Mouse (Mus musculus) neural tube, embryonic 14.5 days (tissue): ENCODE measurements around the gene 4833427G06Rik. TPM values are rescaled to one million over a fixed set of nuclear protein-coding genes. Genes with fewer than 3 reads are reported as not detected.

Experiments
- ATAC-seq: fragments of 200-750 bp; cut with Nextera tagmentation; 2 replicates; pipeline ENCODE4 v1.8.0; 2017; ENCODE audit warnings: low read depth, mild to moderate bottlenecking, moderate TSS enrichment, moderate library complexity
- H3K27ac ChIP-seq: fragments of 300-500 bp; sonication (generic); 2 replicates; pipeline ENCODE4 v1.5.1; 2014; ENCODE audit warnings: low read depth, mild to moderate bottlenecking, control low read depth, low read length, moderate library complexity, mixed read lengths
- H3K27me3 ChIP-seq: fragments of 300-500 bp; sonication (generic); 2 replicates; pipeline ENCODE4 v1.6.1; 2014; ENCODE audit warnings: low read length; ENCODE audit not compliant: control insufficient read depth, insufficient read depth
- H3K36me3 ChIP-seq: fragments of 300-500 bp; sonication (generic); 2 replicates; pipeline ENCODE4 v1.6.1; 2014; ENCODE audit warnings: low read length, mixed read lengths; ENCODE audit not compliant: control insufficient read depth, insufficient read depth
- H3K4me1 ChIP-seq: fragments of 300-500 bp; sonication (generic); 2 replicates; pipeline ENCODE4 v1.6.1; 2014; ENCODE audit warnings: low read length; ENCODE audit not compliant: control insufficient read depth, insufficient read depth
- H3K4me2 ChIP-seq: fragments of 300-500 bp; sonication (generic); 2 replicates; pipeline ENCODE4 v1.6.1; 2014; ENCODE audit warnings: mild to moderate bottlenecking, low read depth, low read length, control low read depth
- H3K4me3 ChIP-seq: fragments of 300-500 bp; sonication (generic); 2 replicates; pipeline ENCODE4 v1.5.1; 2014; ENCODE audit warnings: low read depth, low read length, control low read depth, mixed read lengths
- H3K9ac ChIP-seq: fragments of 300-500 bp; sonication (generic); replicated peaks from 2 replicates; pipeline ENCODE4 v1.6.1; 2014; ENCODE audit warnings: low read depth, mild to moderate bottlenecking, control low read depth, low read length, mixed read lengths
- H3K9me3 ChIP-seq: fragments of 300-500 bp; sonication (generic); 2 replicates; pipeline ENCODE4 v1.6.1; 2016; ENCODE audit warnings: low read length; ENCODE audit not compliant: control insufficient read depth
- WGBS: fragments of 180-500 bp; shearing (Covaris S2); extraction: QIAGEN DNeasy Blood & Tissue Kit; methylation state at CpG from one replicate; pipeline ENCODE4 v1.1.7; 2014; 5-methylcytosine and 5-hydroxymethylcytosine counted together
- microRNA counts: library from miRNA; unstranded; fragments of <30 nt; microRNA quantifications from one replicate; lab custom pipeline; 2016
- microRNA-seq: library from miRNA; unstranded; fragments of <30 nt; microRNA quantifications from one replicate; pipeline ENCODE4, GENCODE M21; 2016
- polyA plus RNA-seq: library from polyadenylated mRNA; unstranded; fragments of >200 nt; fragmentation: Nextera tagmentation; extraction: Ambion mirVana; gene quantifications from 2 replicates; pipeline ENCODE4 v1.2.1, GENCODE M21; 2014

The 4833427G06Rik gene
- polyA plus RNA-seq, 1 experiment from 2014 or later = 0.21 TPM

- no peak for ATAC-seq
- H3K4me3 ChIP-seq = no peak overlapping the region
- 72% methylated on average over 3 of the region's 3 CpGs for WGBS
- no peaks in the 10 kb centered on the region for H3K9me3 ChIP-seq
- H3K9ac ChIP-seq = no peak overlapping the region
- no peak overlapping the region for H3K4me2 ChIP-seq
- H3K36me3 ChIP-seq = no peaks in the 10 kb centered on the region
- no peak overlapping the region for H3K27ac ChIP-seq
- H3K4me1 ChIP-seq = no peaks in the 10 kb centered on the region
- H3K27me3 ChIP-seq = no peaks in the 10 kb centered on the region
Measured at GRCm38 (mm10) chr9:51052180-51052579, 49.7 kb downstream of the 4833427G06Rik start.

- Histone ChIP-seq H3K27ac (no peak overlapping the region), H3K4me2 (no peak overlapping the region), H3K4me1 (no peaks in the 10 kb centered on the region), H3K4me3 (no peak overlapping the region), H3K36me3 (no peaks in the 10 kb centered on the region), H3K9me3 (no peaks in the 10 kb centered on the region), H3K27me3 (no peaks in the 10 kb centered on the region), H3K9ac (no peak overlapping the region)
- no peak for ATAC-seq
- 73% methylated on average over 6 of the region's 6 CpGs for WGBS
Measured at GRCm38 (mm10) chr9:51042136-51042535, 59.7 kb downstream of the 4833427G06Rik start.

GRCm38 (mm10) chr9:51041491-51041980 is 60.3 kb downstream of the 4833427G06Rik start:
- H3K4me1 ChIP-seq = no peaks in the 10 kb centered on the region
- no peak overlapping the region for H3K27ac ChIP-seq
- WGBS = 91% methylated on average over 7 of the region's 7 CpGs
- no peak for ATAC-seq
- H3K27me3 ChIP-seq = no peaks in the 10 kb centered on the region
- H3K9me3 ChIP-seq = no peaks in the 10 kb centered on the region
- H3K36me3 ChIP-seq = no peaks in the 10 kb centered on the region
- H3K4me3 ChIP-seq = no peak overlapping the region
- H3K9ac ChIP-seq = no peak overlapping the region
- no peak overlapping the region for H3K4me2 ChIP-seq

- Histone ChIP-seq H3K4me2 (no peak overlapping the region), H3K27me3 (no peaks in the 10 kb centered on the region), H3K9ac (no peak overlapping the region), H3K4me3 (no peak overlapping the region), H3K27ac (no peak overlapping the region), H3K9me3 (no peaks in the 10 kb centered on the region), H3K36me3 (no peaks in the 10 kb centered on the region), H3K4me1 (no peaks in the 10 kb centered on the region)
- 84% methylated on average over 3 of the region's 3 CpGs for WGBS
- ATAC-seq = no peak
Measured at GRCm38 (mm10) chr9:51032785-51033529, 68.9 kb downstream of the 4833427G06Rik start.

- Histone ChIP-seq H3K9ac (no peak overlapping the region), H3K4me1 (no peaks in the 10 kb centered on the region), H3K4me3 (no peak overlapping the region), H3K36me3 (no peaks in the 10 kb centered on the region), H3K27me3 (no peaks in the 10 kb centered on the region), H3K9me3 (no peaks in the 10 kb centered on the region), H3K27ac (no peak overlapping the region), H3K4me2 (no peak overlapping the region)
- ATAC-seq = no peak
- 46% methylated on average over 8 of the region's 8 CpGs for WGBS
Measured at GRCm38 (mm10) chr9:51032291-51032690, 69.6 kb downstream of the 4833427G06Rik start.

- Histone ChIP-seq H3K9me3 (no peaks in the 10 kb centered on the region), H3K4me2 (no peak overlapping the region), H3K4me1 (no peaks in the 10 kb centered on the region), H3K27ac (no peak overlapping the region), H3K9ac (no peak overlapping the region), H3K4me3 (no peak overlapping the region), H3K36me3 (no peaks in the 10 kb centered on the region), H3K27me3 (no peaks in the 10 kb centered on the region)
- no peak for ATAC-seq
- 68% methylated on average over 6 of the region's 6 CpGs for WGBS
Measured at GRCm38 (mm10) chr9:51031603-51032002, 70.3 kb downstream of the 4833427G06Rik start.

MicroRNA genes within 50 kb of the gene (microRNA counts, 519-probe panel; counts per million panel counts)
- microRNA mmu-miR-34b-3p (lab: Ali Mortazavi, UCI) (not detected), microRNA mmu-miR-34b-5p (lab: Ali Mortazavi, UCI) (not detected), microRNA mmu-miR-34c (lab: Ali Mortazavi, UCI) (not detected)

Small RNA genes lying within 50 kb of the gene (microRNA-seq; reads per million reads assigned to microRNA genes)
- gene Mir34b (17.6 reads per million, percentile 22 among the genes with 10 or more reads in this experiment), gene Mir34c (411 reads per million, percentile 66 among the genes with 10 or more reads in this experiment)

Other genes starting within 250 kb of the 4833427G06Rik start
- 16.0 and 16.1 TPM in 2 replicates for gene Sik2, start 93.0 kb downstream of the 4833427G06Rik start, polyA plus RNA-seq
- gene Btg4, start 41.2 kb downstream of the 4833427G06Rik start, polyA plus RNA-seq = not detected in 2 replicates
- gene Layn, start 25.0 kb downstream of the 4833427G06Rik start, polyA plus RNA-seq = 2.2 and 4.1 TPM in 2 replicates
- gene Gm32742, start 63.4 kb upstream of the 4833427G06Rik start, polyA plus RNA-seq = not detected in 2 replicates
- gene Pou2af1, start 111.6 kb upstream of the 4833427G06Rik start, polyA plus RNA-seq = 0.21 TPM in 1 of 2 replicates, not detected in the other
- 0.32 and 0.91 TPM in 2 replicates for gene Colca2, start 176.5 kb upstream of the 4833427G06Rik start, polyA plus RNA-seq
- gene 1810046K07Rik, start 226.8 kb upstream of the 4833427G06Rik start, polyA plus RNA-seq = not detected in 2 replicates